Mouse (Mus musculus): ENCODE results near the gene Gm11549.

The Gm11549 gene

DNA sequence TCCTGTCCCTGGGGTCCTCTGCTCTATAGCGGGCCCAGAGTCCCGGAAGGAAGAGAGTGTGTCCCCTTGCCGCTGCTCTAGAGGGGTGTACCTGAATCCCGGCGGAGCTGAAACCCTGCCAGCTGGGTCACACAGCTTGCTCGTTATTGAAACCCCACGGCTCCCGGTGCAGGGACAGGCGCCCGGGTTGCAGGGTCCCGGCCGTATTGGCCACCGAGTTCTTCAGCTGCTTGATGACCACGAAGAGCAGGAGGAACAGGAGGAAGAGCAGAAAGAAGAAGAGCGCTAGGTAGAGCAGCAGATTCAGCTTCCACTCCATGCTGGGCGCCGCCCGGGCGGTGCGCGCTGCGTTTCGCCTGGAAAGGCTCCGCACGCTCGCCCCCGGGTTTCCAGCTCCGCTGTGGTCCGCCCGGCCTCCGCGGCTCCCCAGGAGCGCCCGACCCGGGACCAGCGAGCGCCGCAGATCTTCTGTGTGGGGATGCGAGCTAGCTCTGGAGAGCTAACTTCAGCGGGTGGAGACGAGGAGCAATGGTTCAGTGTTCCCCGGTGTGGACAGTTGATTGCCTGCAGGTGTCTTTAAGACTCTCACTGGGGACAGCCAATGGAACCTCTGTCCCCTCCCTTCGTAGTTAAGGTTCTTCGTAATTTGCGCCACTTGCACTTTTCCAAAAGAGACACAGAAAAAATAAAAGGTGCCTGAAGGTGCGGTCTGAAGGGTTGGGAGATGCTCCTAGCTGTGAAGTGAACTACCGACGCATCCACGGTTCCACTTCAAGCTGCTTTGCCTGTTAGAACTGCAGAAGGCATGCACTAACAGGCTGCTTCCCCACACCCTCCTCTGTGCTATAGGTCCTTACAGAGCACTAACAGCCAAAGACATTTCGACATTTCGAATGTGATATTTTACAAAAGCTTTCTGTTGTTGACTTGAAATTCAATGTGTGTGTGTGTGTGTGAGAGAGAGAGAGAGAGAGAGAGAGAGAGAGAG lies at the start of gene Gm11549:
Gm11549 (minus strand) TSS at position 741 of the 988 bp plus-strand sequence.
- DNase-seq (ENCODE audit: low spot score) = peak; percentile 11

DNA sequence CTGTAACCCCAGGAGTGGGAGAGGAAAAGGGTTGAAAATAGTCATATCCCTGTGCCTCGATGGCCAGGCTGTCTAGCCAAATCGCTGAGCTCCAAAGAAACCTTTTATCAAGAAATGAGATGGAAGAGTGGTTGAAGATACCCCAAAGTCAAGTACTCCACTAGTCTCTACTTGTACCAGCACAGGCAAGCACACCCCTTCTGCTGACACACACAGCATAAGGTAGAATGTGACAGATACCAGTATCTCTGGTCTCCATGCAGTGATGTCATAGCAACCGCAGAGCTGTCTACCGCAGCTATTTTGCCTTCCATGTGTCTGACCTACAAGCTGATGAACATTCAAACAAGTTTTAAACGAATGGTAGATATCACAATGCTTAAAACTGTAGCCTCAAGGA lies 48.2 kb upstream of the Gm11549 start:
- DNase-seq (ENCODE audit: low spot score) = no peak

DNA sequence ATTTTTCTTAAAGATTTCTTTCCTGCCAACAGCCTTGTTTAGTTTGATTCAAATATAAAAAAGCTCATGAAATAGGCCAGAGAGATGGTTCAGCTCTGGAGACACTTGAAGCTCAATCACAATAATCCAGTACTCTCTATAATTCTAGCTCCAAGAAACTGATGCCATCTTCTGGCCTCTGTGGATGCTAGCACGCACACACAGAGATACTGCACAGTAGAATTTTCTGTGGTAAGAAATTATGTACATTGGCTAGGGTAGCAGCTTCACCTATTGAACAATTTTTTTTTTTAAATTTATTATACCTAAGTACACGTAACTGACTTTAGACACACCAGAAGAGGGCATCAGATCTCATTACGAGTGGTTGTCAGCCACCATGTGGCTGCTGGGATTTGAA lies 42.1 kb upstream of the Gm11549 start:
- no peak for DNase-seq (ENCODE audit: low spot score)

DNA sequence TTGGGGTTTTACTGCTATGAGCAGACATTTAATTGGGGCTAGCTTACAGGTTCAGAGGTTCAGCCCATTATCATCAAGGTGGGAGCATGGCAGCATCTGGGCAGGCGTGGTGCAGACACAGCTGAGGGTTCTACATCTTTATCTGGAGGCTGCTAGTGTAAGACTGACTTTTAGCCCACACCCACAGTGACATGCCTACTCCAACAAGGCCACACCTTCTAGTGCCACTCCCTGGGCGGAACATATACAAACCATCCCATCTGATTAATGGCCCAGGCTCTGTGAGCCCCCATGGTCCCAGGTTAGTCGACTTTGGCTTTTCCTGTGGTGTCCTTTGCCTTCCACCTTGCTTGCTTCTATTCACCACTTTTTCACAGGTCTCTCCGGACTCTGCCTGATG lies 38.0 kb upstream of the Gm11549 start:
- DNase-seq (ENCODE audit: low spot score) = no peak

DNA sequence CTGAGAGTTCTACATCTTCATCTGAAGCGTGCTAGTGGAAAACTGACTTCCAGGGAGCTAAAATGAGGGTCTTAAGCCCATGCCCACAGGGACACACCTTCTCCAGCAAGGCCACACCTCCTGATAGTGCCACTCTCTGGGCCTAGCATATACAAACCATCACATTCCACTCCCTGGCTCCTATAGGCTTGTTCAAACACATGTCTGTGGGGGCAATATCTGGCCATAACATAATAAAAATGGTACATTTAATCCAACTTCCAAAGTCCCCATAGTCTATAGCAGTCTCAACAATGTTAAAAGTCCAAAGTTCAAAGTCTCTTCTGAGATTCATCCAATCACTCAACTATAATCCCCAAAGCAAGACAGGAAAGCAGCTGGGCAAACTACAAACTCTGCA lies 36.0 kb upstream of the Gm11549 start:
- DNase-seq (ENCODE audit: low spot score) = no peak

DNA sequence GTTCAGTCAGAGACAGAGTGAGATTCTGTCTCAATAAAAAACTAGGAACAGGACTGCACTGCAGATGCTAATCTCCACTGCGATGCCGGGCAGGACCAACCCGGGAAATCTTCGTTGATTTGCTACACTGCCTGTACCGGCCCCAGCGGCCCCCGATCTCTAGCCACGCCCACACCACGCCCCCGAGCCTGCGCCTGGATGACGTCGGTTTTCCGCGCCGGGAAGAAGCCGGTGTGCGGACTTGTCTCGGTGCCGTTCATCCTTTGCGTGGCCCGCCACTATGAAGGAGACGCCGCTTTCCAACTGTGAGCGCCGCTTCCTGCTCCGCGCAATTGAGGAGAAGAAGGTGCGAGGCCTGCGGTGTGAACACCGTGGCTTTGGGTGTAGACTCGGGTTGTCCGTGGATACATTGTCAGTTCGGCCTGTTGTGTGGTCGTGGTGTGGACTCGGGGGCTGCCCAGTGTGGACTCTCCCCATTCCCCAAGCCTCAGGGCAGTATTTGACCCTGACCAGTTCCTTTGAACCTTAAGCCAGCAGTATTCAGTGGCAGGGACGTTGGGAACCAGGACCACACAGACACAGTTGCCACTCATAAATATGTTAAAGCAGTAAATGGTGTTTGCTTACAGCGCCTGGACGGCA lies 30.9 kb upstream of the Gm11549 start, which contains the start of gene Exosc9:
Exosc9 (plus strand) TSS at position 201 of the 642 bp plus-strand sequence.
- DNase-seq (ENCODE audit: low spot score) = peak; percentile 97

DNA sequence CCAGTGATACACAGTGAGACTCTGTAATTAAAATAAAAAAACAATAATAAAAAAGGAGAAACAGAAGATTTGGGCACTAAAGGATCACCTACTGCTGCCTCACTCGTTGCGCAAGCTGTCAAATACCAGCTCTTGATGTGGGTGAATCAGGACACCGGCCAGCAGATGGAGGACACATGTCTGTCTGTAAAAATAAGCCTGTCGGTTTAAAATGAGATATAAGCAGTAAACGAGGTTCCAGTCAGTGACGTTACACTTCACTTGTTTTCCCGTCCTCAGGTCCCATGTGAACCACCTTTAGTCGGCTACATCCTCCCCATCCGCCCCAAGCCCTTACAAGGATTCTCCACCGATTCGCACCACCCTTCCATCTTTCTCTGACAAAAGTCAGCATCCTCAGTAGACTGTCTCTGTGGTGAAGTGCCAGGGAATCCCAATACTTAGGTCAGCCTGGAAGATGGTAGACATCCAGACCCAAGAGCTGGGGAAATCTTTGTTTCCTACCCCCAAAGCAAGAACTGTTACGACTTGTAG lies 30.3 kb upstream of the Gm11549 start:
- DNase-seq (ENCODE audit: low spot score) = no peak

DNA sequence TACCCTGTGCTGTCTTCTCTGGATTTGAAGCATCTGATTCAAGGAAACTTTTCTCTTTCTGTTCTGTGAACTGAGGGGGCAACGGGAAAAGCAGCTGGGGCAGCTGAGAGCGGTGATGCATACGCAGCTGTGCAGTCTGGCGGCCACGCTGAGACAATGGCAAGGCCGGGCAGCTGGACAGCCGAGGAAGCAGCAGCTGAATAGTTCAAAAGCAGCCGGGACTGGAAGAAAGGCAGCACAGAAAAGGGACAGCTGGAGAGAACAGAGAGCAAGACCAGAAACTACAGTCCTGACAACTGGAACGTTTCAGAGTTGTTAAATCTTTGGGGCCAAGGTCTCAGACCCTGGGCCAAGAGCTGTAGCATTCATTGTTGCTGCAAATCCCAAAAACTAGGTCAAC lies 29.7 kb upstream of the Gm11549 start:
- DNase-seq (ENCODE audit: low spot score) = no peak

DNA sequence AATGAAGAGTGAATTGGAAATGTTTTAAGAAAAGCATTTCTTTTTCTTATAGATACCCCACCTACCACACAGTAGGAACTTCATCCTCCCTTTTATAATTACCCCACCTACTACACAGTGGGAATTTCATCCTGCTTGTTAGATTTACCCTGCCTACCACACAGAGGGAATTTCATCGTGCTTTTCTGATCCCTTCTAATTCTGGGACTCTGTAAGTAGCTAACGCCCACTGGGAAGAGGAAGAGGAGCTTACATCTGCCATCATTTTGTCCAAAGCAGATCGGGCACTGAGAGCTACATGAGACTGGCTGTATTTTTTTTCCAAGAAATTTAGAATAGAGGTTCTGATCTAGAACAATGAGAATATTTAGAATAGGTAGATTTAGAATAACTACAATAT lies 23.3 kb upstream of the Gm11549 start:
- no peak for DNase-seq (ENCODE audit: low spot score)

DNA sequence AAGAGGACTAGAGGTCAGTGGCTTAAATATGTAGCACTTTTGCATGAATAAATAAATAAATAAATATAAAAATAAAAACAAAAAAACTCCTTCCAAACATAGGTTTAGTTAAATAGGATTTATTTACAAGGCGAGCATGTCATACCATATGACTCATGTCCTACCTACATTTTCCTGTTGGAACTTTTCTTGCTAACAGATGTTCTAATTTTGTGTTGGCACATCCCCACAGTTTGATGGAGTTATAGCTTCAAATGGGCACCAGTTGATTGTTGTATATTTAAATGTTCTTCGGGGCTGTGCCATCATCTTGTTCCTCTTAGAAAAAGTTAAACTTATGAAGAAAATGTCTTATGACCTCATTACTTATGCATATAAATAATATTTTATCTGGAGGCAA lies 19.8 kb upstream of the Gm11549 start:
- DNase-seq (ENCODE audit: low spot score) = no peak

DNA sequence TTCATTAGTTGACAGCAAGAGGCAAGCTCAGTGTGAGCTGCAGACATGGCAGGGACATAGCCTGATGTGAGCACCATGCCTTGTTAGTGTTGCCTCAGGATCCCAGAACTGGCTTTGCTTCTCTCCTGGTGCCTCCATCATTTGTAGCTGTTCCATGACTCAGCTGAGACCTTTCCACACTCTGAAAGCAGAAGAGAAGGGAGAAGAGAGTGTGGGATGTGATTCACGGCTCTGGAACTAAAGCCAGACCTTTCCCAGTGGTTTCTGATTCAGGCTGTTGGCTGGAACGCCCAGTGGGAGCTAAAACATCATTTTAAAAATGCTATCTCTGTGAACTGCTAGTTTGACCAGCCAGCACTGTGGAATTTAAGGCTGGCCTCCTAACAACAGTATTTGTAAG lies 19.1 kb upstream of the Gm11549 start:
- DNase-seq (ENCODE audit: low spot score) = no peak

DNA sequence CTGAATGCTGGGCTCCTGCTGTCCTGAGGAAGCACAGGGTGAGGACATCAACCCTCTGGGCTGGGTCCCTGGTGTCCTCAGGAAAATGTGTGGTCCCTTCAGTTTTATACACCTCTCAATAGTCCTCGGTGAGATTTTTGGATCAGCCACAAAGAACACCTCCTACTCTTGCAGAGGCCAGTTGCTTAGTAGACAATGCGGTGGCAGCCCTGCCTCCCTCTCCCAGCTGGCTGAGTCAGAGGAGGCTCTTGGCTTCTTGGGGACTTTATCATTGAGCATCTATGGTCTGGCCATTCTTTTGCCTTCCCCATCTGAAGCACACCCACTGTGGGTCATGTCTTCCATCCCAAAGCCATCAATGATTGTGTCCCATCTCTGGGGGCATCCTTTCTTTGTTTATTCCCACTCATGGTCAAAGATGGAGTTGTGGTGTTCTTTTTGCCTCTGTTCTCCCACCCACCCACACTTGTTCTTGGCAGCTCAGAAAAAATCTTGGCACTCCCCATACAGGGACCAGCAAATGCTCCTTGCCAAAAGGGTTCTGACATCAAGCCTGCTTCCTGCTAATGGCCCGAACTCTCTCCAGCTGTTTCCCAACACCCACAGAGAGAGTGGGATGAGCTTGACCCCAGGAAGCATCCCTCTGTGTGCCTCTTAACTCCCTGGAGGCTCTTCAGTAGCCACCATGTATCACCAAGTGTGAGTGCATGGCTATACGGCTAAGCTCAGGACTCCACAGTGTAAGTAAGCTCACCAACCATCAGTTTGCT lies 16.3 kb upstream of the Gm11549 start:
- DNase-seq (ENCODE audit: low spot score) = no peak

DNA sequence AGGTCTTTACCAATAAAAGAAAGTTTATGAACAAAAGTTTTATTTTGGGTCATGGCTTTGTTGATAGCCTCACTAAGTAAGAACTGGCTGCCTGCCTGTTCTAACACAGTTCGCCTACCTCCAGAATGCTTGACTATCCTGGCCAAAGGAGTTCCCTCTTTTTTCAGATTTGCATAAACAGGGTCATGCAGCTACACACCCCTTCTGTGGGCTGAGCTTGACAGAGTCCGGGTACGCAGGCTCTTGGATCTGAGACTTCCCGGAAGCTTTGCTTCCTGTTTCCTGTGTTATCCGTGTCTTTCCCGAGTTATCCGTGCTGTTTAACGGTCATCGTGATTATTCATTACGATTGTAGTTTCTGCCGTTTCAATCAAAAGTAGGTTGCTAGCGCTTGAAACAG lies 14.4 kb upstream of the Gm11549 start:
- no peak for DNase-seq (ENCODE audit: low spot score)

DNA sequence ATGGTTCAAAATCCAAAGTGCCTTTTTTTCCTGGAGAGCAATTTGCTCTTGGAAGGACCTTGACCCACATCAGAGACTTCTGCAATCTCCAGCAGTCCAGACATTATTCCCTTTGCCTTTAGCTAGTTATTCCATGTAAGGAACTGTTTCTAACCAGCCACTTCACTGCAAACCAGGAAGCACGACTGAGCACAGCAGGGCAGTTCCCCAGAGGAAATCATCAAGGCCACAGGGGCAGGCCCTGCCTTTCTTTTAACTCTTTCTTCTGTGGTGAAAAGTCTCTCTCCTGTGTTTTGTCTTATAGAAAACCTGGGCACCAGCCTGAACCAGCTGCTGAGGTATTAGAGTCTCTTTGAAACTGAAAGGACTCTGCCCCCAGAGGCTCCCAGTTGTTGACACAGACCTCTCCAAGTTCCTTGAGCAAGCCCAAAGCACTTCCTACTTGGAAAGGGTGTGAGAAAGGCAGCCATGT lies 11.6 kb upstream of the Gm11549 start:
- no peak for DNase-seq (ENCODE audit: low spot score)

DNA sequence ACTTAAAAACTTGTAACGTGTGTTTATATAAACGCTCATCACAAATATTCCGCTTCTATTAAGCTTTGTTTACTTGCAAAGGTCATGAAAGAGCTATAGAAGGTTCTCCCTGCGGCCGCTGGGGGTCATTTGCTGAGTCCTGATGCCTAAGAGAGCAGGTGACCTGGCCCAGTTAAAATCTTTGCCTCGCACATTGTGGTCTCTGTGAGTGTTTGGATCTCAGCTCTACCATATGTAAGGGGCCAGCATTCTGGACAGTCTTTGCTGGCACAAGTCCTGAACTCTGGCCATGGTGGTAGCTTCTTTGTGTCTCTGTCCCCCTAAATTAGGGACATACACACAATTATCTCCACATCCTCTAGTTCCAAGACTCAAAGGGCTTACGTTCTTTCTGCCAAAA lies 11.1 kb upstream of the Gm11549 start:
- no peak for DNase-seq (ENCODE audit: low spot score)

DNA sequence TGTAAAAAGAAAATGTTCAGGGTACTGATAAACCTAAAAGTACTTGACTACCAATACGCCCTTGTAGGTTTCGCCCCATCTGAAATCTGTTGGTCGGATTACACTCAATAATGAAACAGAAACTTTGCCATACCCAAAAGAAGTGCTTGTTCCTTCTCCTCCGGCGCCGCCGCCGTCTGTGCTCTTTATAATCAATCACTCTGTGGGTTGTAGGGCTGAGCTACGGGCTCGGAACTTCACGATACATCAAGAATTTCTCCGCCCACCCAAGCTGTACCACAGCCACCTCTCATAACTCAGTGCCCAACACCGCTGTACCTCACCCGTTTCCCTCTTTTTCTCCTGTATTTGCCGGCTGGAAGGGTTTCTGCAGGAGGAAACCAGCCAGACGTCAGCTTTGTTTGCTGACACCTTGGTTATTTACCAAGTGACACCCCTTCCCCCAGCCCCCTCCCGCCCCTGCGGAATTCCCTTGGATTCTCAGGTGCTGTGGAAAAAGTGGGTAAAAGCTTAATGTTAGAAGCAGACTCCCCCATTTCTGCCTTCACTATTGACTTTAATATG lies 10.4 kb upstream of the Gm11549 start:
- no peak for DNase-seq (ENCODE audit: low spot score)

DNA sequence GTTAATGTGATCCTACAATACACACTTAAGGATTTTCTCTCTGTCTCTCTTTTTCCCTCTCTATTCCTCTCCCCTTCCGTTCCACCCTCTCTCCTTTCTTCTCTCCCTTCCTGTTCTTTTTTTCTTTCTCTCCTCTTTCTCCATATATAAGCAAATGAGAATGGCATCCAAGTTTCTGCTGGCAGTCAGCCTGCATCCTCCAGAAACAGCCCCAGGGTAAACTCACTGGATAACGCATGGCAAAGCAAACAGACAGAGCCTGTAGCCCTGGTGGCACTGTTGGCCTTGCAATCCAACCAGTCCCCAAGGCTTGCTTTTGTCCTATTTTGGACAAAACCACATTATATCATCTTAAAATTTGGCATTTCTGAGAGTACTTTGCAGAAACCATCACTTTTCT lies 9.6 kb upstream of the Gm11549 start:
- DNase-seq (ENCODE audit: low spot score) = no peak

DNA sequence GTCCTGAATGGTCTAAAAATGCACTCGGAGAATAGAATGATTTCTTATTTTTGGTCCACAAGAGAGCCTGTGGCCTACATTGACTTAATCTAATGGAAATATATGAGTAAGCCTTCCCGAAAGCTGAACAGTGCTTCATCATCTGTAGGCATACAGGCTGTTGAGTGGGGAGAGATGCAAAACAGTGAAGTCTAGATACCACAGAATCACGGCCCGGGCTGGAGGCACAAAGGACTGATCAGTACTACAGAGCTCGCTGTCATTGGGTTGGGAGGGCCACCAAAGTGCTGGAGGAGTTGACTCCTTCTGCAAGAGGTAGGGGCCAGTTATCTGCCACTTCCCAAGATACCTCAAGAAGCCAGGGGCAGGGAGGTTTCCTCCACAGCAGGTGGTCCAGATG lies 9.2 kb upstream of the Gm11549 start:
- no peak for DNase-seq (ENCODE audit: low spot score)

DNA sequence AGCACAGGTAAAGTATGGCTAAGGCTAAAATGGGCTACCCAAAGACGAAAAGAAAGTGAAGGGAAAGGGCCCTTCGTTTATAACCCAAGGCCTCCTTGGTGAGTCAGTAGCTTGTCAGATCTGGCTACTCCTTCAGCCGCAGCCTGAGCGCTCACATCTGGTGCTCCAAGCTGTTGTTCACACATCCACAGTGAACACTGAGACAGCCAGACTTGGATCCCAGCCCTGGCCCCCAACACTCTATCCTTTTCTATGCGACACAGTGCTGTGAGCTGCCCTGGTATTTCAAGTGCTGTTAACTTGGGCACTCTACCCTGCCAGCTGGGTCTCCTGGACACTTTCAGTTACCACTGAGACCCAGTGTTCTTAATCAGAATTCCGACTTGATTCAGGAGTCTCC lies 8.7 kb upstream of the Gm11549 start:
- peak; percentile 7 for DNase-seq (ENCODE audit: low spot score)

DNA sequence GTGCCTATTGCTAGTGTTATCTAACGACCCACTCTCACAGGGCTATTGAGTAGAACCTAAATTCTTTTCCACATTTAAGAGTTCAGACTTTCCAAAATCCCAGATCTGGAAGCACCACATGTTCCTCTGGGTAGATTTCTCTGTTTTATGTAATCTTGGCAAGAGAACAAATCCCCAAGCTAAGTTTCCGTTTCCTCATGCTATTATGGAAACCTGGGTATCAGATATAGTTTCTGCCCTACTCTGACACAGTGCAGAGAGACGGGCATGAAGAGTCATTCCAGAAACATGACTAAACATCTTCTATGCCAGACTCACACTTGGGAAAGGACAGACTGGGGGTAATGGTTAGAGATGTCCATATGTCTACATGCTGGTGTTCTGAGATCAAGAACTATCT lies 2.9 kb upstream of the Gm11549 start:
- DNase-seq (ENCODE audit: low spot score) = no peak

DNA sequence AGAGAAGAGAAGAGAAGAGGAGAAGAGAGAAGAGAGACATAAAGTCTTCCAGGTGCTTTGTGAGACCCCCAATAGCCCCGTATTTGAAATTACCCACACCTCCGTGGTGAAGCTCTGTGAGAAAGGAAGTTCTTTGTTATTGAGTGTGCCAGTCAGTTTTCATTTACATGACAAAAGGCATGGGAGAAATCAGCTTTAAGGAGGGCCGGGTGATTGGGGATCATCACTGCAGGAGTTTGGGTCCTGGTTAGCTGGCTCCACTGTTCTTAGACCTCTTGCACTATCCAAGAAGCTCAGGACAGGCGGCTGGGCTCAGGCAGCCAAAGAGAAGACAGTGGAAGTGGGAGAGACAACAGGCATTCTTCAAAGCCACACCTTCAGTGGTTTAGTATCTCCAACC lies 524 bp upstream of the Gm11549 start:
- no peak for DNase-seq (ENCODE audit: low spot score)

DNA sequence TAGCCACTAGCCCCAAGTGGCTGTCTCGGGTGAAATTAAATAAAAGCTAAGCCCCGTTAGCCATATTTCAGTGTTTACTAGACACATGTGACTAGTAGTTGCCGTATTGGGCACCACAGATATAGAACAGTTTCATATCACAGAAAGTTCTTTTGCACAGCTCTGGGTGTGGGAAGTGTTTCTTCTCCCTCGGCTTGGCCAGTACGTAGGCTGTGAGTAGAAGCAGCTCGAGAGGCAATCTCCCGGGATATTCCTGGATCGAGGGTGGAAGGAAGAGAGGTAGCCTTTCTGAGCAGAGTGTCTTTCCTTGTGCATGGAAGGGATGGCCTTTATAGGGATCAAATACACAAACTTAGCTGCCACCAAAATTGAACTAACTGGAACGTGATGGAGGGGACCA lies 5.4 kb downstream of the Gm11549 start:
- DNase-seq (ENCODE audit: low spot score) = no peak
